Mouse (Mus musculus): Measurements from ENCODE around the gene Cyp4f14. TPM values are rescaled to one million over a fixed set of nuclear protein-coding genes. Genes with fewer than 3 reads are reported as not detected.

Gene Cyp4f14
- polyA plus RNA-seq, 1 experiment: 1,373 TPM

- H3K4me3 ChIP-seq (ENCODE audit: low read depth, low read length): peak overlapping the region; percentile 85
- WGBS: 17% methylated on average over 9 of the region's 9 CpGs
- peaks cover 25% of the 10 kb centered on the region for H3K4me1 ChIP-seq (ENCODE audit: control insufficient read depth, insufficient read depth, insufficient read length, low read length)
- peak overlapping the region; percentile 96 for H3K27ac ChIP-seq (ENCODE audit: insufficient read depth, low read depth, low read length)
- no peak for TF ChIP-seq CTCF (IDR thresholded peaks at IDR 0.05; ENCODE audit: extremely low read depth, insufficient read length, insufficient replicate concordance, low read depth, low read length)
- no peak; the same call in 1 of the 2 replicates for TF ChIP-seq POLR2A (IDR thresholded peaks at IDR 0.05; ENCODE audit: low read depth, low read length)
- no peaks in the 10 kb centered on the region for H3K27me3 ChIP-seq (ENCODE audit: control insufficient read depth, insufficient read depth, low read length)
- 0 out of 2 replicates have a peak, but pooled peaks cover 1% of the 10 kb centered on the region for H3K36me3 ChIP-seq (ENCODE audit: control insufficient read depth, insufficient read depth, low read length)
Observed at GRCm38 (mm10) chr17:32946716-32947115, 29.6 kb upstream of the Cyp4f14 start.

DNA sequence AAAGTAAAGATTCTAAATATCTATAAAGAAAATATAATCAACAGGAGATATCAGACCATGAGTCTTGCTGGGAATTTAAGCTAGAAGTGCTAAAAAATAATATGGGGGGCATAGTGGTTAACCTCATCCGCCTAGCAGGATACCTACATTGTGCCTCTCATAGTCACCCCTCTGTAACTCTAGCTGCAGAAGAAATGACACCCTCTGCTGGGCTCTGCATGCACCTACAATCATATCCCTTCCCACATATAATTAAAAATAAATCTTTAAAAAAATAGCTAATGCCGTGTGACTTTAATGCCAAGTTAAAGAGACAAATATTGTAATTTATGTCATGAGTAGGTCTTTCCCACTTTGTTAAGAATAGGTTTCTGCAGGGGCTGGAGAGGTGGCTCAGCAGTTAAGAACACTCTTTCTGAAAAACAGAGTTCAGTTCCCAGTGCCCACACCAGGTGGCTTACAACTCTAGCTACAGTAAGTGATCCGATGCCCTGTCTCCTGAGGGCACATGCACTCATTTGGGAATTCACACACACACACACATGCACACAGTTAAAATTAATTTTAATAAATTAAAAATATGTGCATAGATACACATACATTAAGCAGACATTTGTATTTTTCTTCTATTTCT lies 27.4 kb upstream of the Cyp4f14 start:
- Histone ChIP-seq H3K27ac (ENCODE audit: insufficient read depth, low read depth, low read length) (no peak overlapping the region), H3K4me1 (ENCODE audit: control insufficient read depth, insufficient read depth, insufficient read length, low read length) (peaks cover 25% of the 10 kb centered on the region; the same call in 1 of the 2 replicates), H3K36me3 (ENCODE audit: control insufficient read depth, insufficient read depth, low read length) (peaks cover 9% of the 10 kb centered on the region), H3K27me3 (ENCODE audit: control insufficient read depth, insufficient read depth, low read length) (no peaks in the 10 kb centered on the region), H3K4me3 (ENCODE audit: low read depth, low read length) (no peak overlapping the region)
- TF ChIP-seq POLR2A (IDR thresholded peaks at IDR 0.05; ENCODE audit: low read depth, low read length) (no peak), CTCF (IDR thresholded peaks at IDR 0.05; ENCODE audit: extremely low read depth, insufficient read length, insufficient replicate concordance, low read depth, low read length) (no peak; the same call in 1 of the 2 replicates)
- 39% methylated on average over 3 of the region's 3 CpGs for WGBS

GRCm38 (mm10) chr17:32943661-32944060 lies 26.5 kb upstream of the Cyp4f14 start:
- H3K27ac ChIP-seq (ENCODE audit: insufficient read depth, low read depth, low read length): peak overlapping the region; percentile 70
- no peak overlapping the region for H3K4me3 ChIP-seq (ENCODE audit: low read depth, low read length)
- H3K4me1 ChIP-seq (ENCODE audit: control insufficient read depth, insufficient read depth, insufficient read length, low read length): peaks cover 25% of the 10 kb centered on the region; the same call in 1 of the 2 replicates
- 62% methylated on average over 3 of the region's 3 CpGs for WGBS
- no peaks in the 10 kb centered on the region for H3K27me3 ChIP-seq (ENCODE audit: control insufficient read depth, insufficient read depth, low read length)
- no peak for TF ChIP-seq POLR2A (IDR thresholded peaks at IDR 0.05; ENCODE audit: low read depth, low read length)
- no peak for TF ChIP-seq CTCF (IDR thresholded peaks at IDR 0.05; ENCODE audit: extremely low read depth, insufficient read length, insufficient replicate concordance, low read depth, low read length)
- peaks cover 9% of the 10 kb centered on the region for H3K36me3 ChIP-seq (ENCODE audit: control insufficient read depth, insufficient read depth, low read length)

DNA sequence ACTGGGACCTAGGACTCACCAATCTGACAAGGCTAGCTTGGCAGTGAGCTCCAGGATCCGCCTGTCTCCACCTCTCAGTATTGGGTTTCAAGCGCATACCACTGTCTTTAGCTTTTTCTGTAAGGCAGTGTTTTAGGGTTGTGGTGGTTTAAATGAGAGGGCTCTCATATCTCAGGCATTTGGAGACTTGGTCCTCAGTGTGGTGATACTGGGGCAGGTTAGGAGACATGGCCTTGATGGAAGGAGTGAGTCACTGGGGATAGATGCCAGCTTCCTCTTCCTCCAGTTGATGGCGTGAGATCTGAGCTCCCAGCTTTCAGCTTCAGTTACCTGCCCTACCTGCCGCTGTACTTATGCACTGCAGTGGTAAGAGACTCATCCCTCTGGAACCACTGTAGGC lies 22.7 kb upstream of the Cyp4f14 start:
- Histone ChIP-seq H3K27ac (ENCODE audit: insufficient read depth, low read depth, low read length) (no peak overlapping the region), H3K27me3 (ENCODE audit: control insufficient read depth, insufficient read depth, low read length) (no peaks in the 10 kb centered on the region)
- TF ChIP-seq POLR2A (IDR thresholded peaks at IDR 0.05; ENCODE audit: low read depth, low read length) (no peak), CTCF (IDR thresholded peaks at IDR 0.05; ENCODE audit: extremely low read depth, insufficient read length, insufficient replicate concordance, low read depth, low read length) (no peak)

GRCm38 (mm10) chr17:32927803-32928202 lies 10.7 kb upstream of the Cyp4f14 start:
- H3K36me3 ChIP-seq (ENCODE audit: control insufficient read depth, insufficient read depth, low read length): peaks cover 2% of the 10 kb centered on the region; the same call in 1 of the 2 replicates
- no peaks in the 10 kb centered on the region for H3K27me3 ChIP-seq (ENCODE audit: control insufficient read depth, insufficient read depth, low read length)
- H3K4me3 ChIP-seq (ENCODE audit: low read depth, low read length): no peak overlapping the region
- TF ChIP-seq CTCF (IDR thresholded peaks at IDR 0.05; ENCODE audit: extremely low read depth, insufficient read length, insufficient replicate concordance, low read depth, low read length) (no peak), POLR2A (IDR thresholded peaks at IDR 0.05; ENCODE audit: low read depth, low read length) (no peak)
- H3K27ac ChIP-seq (ENCODE audit: insufficient read depth, low read depth, low read length): peak overlapping the region; percentile 96
- 31% methylated on average over 5 of the region's 5 CpGs for WGBS
- H3K4me1 ChIP-seq (ENCODE audit: control insufficient read depth, insufficient read depth, insufficient read length, low read length): peaks cover 46% of the 10 kb centered on the region

More for the DNA sequence above, 22.7 kb upstream of the Cyp4f14 start:
- 76% methylated on average over 4 of the region's 4 CpGs for WGBS
- no peak overlapping the region for H3K4me3 ChIP-seq (ENCODE audit: low read depth, low read length)
- peaks cover 9% of the 10 kb centered on the region for H3K36me3 ChIP-seq (ENCODE audit: control insufficient read depth, insufficient read depth, low read length)
- peaks cover 9% of the 10 kb centered on the region; the same call in 1 of the 2 replicates for H3K4me1 ChIP-seq (ENCODE audit: control insufficient read depth, insufficient read depth, insufficient read length, low read length)

- peak; percentile 67 for TF ChIP-seq POLR2A (IDR thresholded peaks at IDR 0.05; ENCODE audit: low read depth, low read length)
- TF ChIP-seq CTCF (IDR thresholded peaks at IDR 0.05; ENCODE audit: extremely low read depth, insufficient read length, insufficient replicate concordance, low read depth, low read length): no peak
- WGBS: 10% methylated on average over 32 of the region's 32 CpGs
- Histone ChIP-seq H3K4me1 (ENCODE audit: control insufficient read depth, insufficient read depth, insufficient read length, low read length) (peaks cover 48% of the 10 kb centered on the region), H3K4me3 (ENCODE audit: low read depth, low read length) (peak overlapping the region; percentile 67), H3K27me3 (ENCODE audit: control insufficient read depth, insufficient read depth, low read length) (no peaks in the 10 kb centered on the region), H3K27ac (ENCODE audit: insufficient read depth, low read depth, low read length) (peak overlapping the region; percentile 100), H3K36me3 (ENCODE audit: control insufficient read depth, insufficient read depth, low read length) (peaks cover 2% of the 10 kb centered on the region; the same call in 1 of the 2 replicates)
Observed at GRCm38 (mm10) chr17:32924658-32925312, 7.6 kb upstream of the Cyp4f14 start.

GRCm38 (mm10) chr17:32923681-32924080 lies 6.5 kb upstream of the Cyp4f14 start:
- 88% methylated on average over 1 of the region's 1 CpGs for WGBS
- peak overlapping the region; percentile 79; the same call in 1 of the 2 replicates for H3K27ac ChIP-seq (ENCODE audit: insufficient read depth, low read depth, low read length)
- peaks cover 2% of the 10 kb centered on the region; the same call in 1 of the 2 replicates for H3K36me3 ChIP-seq (ENCODE audit: control insufficient read depth, insufficient read depth, low read length)
- no peak overlapping the region for H3K4me3 ChIP-seq (ENCODE audit: low read depth, low read length)
- TF ChIP-seq CTCF (IDR thresholded peaks at IDR 0.05; ENCODE audit: extremely low read depth, insufficient read length, insufficient replicate concordance, low read depth, low read length): no peak
- TF ChIP-seq POLR2A (IDR thresholded peaks at IDR 0.05; ENCODE audit: low read depth, low read length): no peak
- H3K4me1 ChIP-seq (ENCODE audit: control insufficient read depth, insufficient read depth, insufficient read length, low read length): peaks cover 47% of the 10 kb centered on the region
- no peaks in the 10 kb centered on the region for H3K27me3 ChIP-seq (ENCODE audit: control insufficient read depth, insufficient read depth, low read length)

Measured in small intestine, adult 2 months (tissue).